Mouse (Mus musculus) limb, embryonic 11.5 days (tissue): ENCODE measurements around the gene Gm26920. TPM values are rescaled to one million over a fixed set of nuclear protein-coding genes. Genes with fewer than 3 reads are reported as not detected.

Experiments used
- ATAC-seq: fragments of 200-750 bp; cut with Nextera tagmentation; 2 replicates; pipeline ENCODE4 v1.8.0; 2017; ENCODE audit warnings: low read depth; ENCODE audit not compliant: insufficient number of reproducible peaks, low FRiP score, low TSS enrichment
- DNase-seq: peaks from one replicate; pipeline ENCODE4 v3.0.0-alpha.2; 2015; ENCODE audit warnings: low spot score
- H3K27ac ChIP-seq: fragments of 300-500 bp; sonication (generic); replicated peaks from 2 replicates; pipeline ENCODE4 v1.5.1; 2014; ENCODE audit warnings: low read depth, mild to moderate bottlenecking, low read length
- H3K27me3 ChIP-seq: fragments of 300-500 bp; sonication (generic); 2 replicates; pipeline ENCODE4 v1.6.1; 2014; ENCODE audit warnings: mild to moderate bottlenecking, low read length, mixed read lengths; ENCODE audit not compliant: control insufficient read depth, insufficient read depth
- H3K36me3 ChIP-seq: fragments of 300-500 bp; sonication (generic); 2 replicates; pipeline ENCODE4 v1.6.1; 2014; ENCODE audit warnings: mild to moderate bottlenecking, low read length, moderate library complexity, mixed read lengths; ENCODE audit not compliant: control insufficient read depth, insufficient read depth
- H3K4me1 ChIP-seq: fragments of 300-500 bp; sonication (generic); 2 replicates; pipeline ENCODE4 v1.6.1; 2014; ENCODE audit warnings: low read length, mixed read lengths; ENCODE audit not compliant: control insufficient read depth, insufficient read depth
- H3K4me2 ChIP-seq: fragments of 300-500 bp; sonication (generic); 2 replicates; pipeline ENCODE4 v1.6.1; 2014; ENCODE audit warnings: low read depth, mild to moderate bottlenecking, moderate library complexity; ENCODE audit not compliant: severe bottlenecking
- H3K4me3 ChIP-seq: fragments of 300-500 bp; sonication (generic); 2 replicates; pipeline ENCODE4 v1.5.1; 2014; ENCODE audit warnings: low read depth, low read length
- H3K9ac ChIP-seq: fragments of 300-500 bp; sonication (generic); 2 replicates; pipeline ENCODE4 v1.6.1; 2014; ENCODE audit warnings: mild to moderate bottlenecking, low read length
- H3K9me3 ChIP-seq: fragments of 300-500 bp; sonication (generic); 2 replicates; pipeline ENCODE4 v1.6.1; 2016; ENCODE audit warnings: low read length; ENCODE audit not compliant: control insufficient read depth
- WGBS: fragments of 180-500 bp; shearing (Covaris S2); extraction: QIAGEN DNeasy Blood & Tissue Kit; methylation state at CpG from one replicate; pipeline ENCODE4 v1.1.7; 2014; 5-methylcytosine and 5-hydroxymethylcytosine counted together
- microRNA-seq: library from miRNA; unstranded; fragments of <30 nt; microRNA quantifications from one replicate; pipeline ENCODE4, GENCODE M21; 2016
- polyA plus RNA-seq: library from polyadenylated mRNA; unstranded; fragments of >200 nt; fragmentation: Nextera tagmentation; extraction: Ambion mirVana; gene quantifications from 2 replicates; pipeline ENCODE4 v1.2.1, GENCODE M21; 2014

The Gm26920 gene
- polyA plus RNA-seq, 1 experiment from 2014 or later: 3.2 TPM

DNA sequence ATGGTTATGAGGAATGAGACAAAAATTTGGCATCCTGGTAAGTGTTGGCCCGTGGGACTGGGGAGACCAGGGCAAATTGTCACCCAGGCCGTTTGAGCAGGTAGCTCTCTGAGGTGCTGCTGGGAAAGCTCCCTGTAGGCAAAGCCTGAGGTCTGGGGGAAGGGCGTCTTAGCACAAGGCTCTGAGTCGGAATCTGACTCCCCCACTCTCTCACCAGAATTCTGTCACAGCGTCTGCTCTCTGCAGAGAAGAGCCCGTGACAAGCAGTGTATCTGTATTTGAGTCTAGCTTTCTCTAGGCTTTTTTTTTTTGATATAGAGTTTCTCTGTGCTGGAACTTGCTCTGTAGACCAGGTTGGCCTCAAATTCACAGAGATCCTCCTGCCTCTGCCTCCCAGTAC is 73.0 kb downstream of the Gm26920 start:
- H3K4me2 ChIP-seq: no peak overlapping the region
- ATAC-seq (no peak), DNase-seq (no peak)
- no peaks in the 10 kb centered on the region for H3K27me3 ChIP-seq
- H3K36me3 ChIP-seq: peaks cover 31% of the 10 kb centered on the region; the same call in 1 of the 2 replicates
- no peaks in the 10 kb centered on the region for H3K4me1 ChIP-seq
- 94% methylated on average over 6 of the region's 6 CpGs for WGBS
- H3K27ac ChIP-seq: no peak overlapping the region
- H3K9ac ChIP-seq: no peak overlapping the region
- H3K9me3 ChIP-seq: no peaks in the 10 kb centered on the region
- H3K4me3 ChIP-seq: no peak overlapping the region

DNA sequence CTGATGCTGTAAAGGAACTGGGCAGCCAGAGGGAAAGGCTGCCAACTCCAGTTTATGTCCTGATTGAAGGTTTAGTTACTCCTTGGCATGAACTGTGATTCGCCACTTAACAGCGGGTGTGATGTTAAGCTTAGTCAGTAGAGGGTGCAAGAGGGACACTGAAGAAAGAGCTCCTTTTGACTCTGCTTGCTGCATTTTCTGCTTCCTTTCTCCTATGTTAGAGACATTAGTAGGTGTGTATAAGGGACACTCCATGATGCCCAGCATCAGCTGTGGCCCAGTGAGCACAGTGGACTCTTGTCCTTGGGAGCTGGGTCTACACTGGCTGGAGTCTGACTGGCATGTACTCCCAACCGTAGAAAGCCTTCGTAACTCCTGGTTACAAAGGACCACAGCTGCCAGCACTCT is 77.2 kb downstream of the Gm26920 start:
- H3K36me3 ChIP-seq: peaks cover 26% of the 10 kb centered on the region; the same call in 1 of the 2 replicates
- H3K4me2 ChIP-seq: no peak overlapping the region
- peaks cover 3% of the 10 kb centered on the region; the same call in 1 of the 2 replicates for H3K4me1 ChIP-seq
- no peak overlapping the region for H3K27ac ChIP-seq
- 90% methylated on average over 4 of the region's 4 CpGs for WGBS
- H3K27me3 ChIP-seq: no peaks in the 10 kb centered on the region
- ATAC-seq (no peak), DNase-seq (peak; percentile 52)
- H3K4me3 ChIP-seq: no peak overlapping the region
- no peaks in the 10 kb centered on the region for H3K9me3 ChIP-seq
- H3K9ac ChIP-seq: no peak overlapping the region

DNA sequence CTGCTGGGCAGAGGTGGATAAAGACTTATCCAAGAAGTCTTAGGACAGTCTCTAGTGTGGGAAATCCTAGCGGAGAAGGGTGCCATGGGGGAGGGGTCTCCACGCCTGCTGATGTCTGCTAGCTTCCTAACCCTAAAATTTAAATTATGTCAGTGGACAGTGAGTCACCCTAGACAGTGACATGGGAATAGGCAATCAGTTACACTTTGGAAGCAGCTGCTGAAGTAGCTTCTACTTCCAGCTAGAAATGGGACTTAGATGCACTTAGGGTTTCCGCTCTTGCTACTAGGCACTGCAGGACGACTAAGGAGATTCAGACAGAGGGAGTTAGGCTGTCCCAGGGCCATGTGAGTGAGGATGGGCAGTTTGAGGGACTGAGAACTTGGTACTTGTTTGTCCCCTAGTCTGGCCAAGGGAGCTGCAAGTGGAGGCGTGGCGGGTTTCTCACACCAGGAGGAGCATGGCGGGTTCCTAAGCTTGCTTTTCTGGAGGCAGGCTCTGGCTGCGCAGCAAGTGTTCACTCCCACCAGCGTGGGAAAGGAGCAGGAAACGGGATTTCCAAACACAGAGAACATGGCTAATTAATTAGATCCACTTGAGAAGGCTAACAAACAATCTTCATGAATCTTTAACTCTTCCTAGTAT is 79.5 kb downstream of the Gm26920 start:
- Histone ChIP-seq H3K9me3 (no peaks in the 10 kb centered on the region), H3K27ac (no peak overlapping the region), H3K36me3 (peaks cover 17% of the 10 kb centered on the region; the same call in 1 of the 2 replicates), H3K4me3 (no peak overlapping the region), H3K9ac (no peak overlapping the region), H3K27me3 (no peaks in the 10 kb centered on the region), H3K4me2 (no peak overlapping the region), H3K4me1 (peaks cover 4% of the 10 kb centered on the region; the same call in 1 of the 2 replicates)
- WGBS: 84% methylated on average over 10 of the region's 10 CpGs
- ATAC-seq: no peak
- no peak for DNase-seq

DNA sequence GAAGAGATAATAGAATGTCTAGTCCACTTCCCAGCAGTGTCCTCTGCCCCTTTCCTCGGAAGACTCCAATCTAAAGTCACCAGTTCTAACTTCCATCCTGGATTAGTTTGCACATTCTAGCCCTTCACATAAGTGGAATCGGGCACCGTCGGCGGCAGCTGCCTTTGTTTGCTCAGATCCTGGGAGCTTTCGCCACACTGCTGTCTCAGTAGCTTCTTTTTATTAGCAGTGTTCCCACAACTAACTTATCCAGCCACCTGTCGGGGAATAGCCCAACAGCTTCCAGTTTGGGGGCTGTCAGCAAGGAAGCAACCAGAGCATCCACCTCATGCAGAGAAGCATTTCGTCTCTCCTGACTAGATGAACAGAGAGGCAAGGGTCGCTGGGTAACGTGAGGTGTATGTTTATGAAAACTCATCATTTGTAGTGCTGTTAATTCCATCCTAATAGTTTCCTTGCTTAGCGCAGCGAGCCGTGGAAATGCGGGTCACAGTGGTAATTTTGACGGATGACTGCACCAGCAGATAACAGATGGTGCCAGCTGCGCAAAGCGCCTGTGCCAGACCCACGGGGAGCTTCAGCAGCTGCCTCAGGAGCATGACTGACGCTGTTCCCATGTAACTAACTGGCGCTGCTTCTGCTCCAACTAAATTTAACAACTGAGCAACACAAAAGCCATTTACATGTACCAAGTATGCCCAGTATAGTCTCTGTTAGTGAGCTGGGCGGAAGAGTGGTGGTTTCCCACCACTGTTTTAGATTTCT is 80.7 kb downstream of the Gm26920 start:
- Histone ChIP-seq H3K27ac (no peak overlapping the region), H3K27me3 (no peaks in the 10 kb centered on the region)
- DNase-seq: no peak

DNA sequence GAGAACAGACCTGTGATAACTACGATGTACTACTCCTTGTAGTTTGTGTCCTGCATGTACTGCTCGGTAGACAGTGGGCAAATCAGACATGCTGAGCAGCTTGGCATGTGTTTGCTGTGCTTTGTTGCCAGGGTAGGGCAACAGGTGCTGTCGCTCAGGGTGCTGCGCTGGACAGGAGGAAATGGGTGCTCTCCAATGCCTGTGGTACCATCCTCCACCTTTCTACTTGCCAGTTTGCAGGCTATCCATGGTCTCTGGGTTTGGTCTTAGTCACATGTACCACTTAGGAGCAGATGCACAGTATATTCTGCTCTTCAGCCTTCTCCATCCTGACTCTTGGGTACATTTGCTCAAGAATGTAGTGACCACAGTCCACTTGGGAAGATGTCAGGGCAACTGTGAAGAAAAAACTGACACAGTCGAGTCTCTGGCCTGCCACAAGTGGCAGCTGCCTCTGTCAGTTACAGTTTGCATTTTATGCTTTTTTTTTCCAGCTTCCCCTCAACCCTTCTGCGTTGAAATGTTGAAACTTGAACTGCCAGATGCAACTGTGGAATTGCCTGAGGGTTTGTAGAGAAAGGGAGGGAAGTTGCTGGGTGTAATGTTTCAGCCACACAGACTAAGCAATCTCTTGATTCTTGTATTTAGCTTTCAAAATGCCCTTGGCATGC is 82.1 kb downstream of the Gm26920 start:
- no peak overlapping the region for H3K4me2 ChIP-seq
- 74% methylated on average over 6 of the region's 6 CpGs for WGBS
- no peak overlapping the region for H3K4me3 ChIP-seq
- no peak for DNase-seq
- peaks cover 4% of the 10 kb centered on the region; the same call in 1 of the 2 replicates for H3K4me1 ChIP-seq
- peak overlapping the region; percentile 32; the same call in 1 of the 2 replicates for H3K27ac ChIP-seq
- H3K9me3 ChIP-seq: no peaks in the 10 kb centered on the region
- H3K9ac ChIP-seq: no peak overlapping the region
- H3K36me3 ChIP-seq: peaks cover 3% of the 10 kb centered on the region; the same call in 1 of the 2 replicates
- H3K27me3 ChIP-seq: no peaks in the 10 kb centered on the region
- ATAC-seq: no peak

More for the DNA sequence above, 80.7 kb downstream of the Gm26920 start:
- WGBS: 82% methylated on average over 21 of the region's 21 CpGs
- Histone ChIP-seq H3K4me3 (no peak overlapping the region), H3K4me2 (no peak overlapping the region), H3K36me3 (peaks cover 9% of the 10 kb centered on the region; the same call in 1 of the 2 replicates), H3K9me3 (no peaks in the 10 kb centered on the region), H3K4me1 (peaks cover 4% of the 10 kb centered on the region; the same call in 1 of the 2 replicates), H3K9ac (no peak overlapping the region)
- no peak for ATAC-seq

DNA sequence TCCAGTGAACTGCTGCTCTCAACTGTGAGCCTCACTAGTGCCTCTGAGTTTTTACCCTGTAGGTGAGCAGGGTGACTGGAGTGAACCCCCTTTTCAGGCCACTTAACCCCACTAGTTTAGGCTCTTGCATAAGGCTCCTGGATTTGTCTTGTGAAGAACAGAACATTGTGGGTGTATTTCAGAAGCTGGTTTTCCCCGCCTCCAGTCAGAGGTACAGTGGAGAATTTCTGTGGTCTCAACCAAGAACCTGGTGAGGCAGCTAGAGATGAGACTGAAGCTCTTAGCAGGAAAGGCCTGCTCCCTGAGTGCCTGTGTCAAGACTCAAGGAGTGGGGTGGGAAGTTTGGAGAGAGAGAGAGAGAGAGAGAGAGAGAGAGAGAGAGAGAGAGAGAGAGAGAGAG is 82.6 kb downstream of the Gm26920 start:
- Histone ChIP-seq H3K27ac (no peak overlapping the region; the same call in 1 of the 2 replicates), H3K9me3 (no peaks in the 10 kb centered on the region), H3K27me3 (no peaks in the 10 kb centered on the region), H3K4me3 (no peak overlapping the region), H3K36me3 (peaks cover 3% of the 10 kb centered on the region; the same call in 1 of the 2 replicates), H3K4me2 (no peak overlapping the region), H3K9ac (no peak overlapping the region), H3K4me1 (peaks cover 4% of the 10 kb centered on the region; the same call in 1 of the 2 replicates)
- 92% methylated on average over 1 of the region's 1 CpGs for WGBS
- no peak for ATAC-seq
- DNase-seq: no peak

Small RNA genes lying within 50 kb of the gene (microRNA-seq; reads per million reads assigned to microRNA genes)
- gene Gm23368: not detected

Other genes with a start within 250 kb of the Gm26920 start
- 9.8 TPM in 2 replicates for gene Zfp940, start 236.7 kb downstream of the Gm26920 start, polyA plus RNA-seq
- 10.0 and 12.5 TPM in 2 replicates for gene Zfp420, start 230.4 kb downstream of the Gm26920 start, polyA plus RNA-seq
- gene Zfp27, start 183.8 kb downstream of the Gm26920 start, polyA plus RNA-seq: 12.6 and 13.5 TPM in 2 replicates
- gene Zfp383, start 182.2 kb downstream of the Gm26920 start, polyA plus RNA-seq: 7.6 and 9.0 TPM in 2 replicates
- gene Zfp74, start 136.3 kb downstream of the Gm26920 start, polyA plus RNA-seq: 16.6 and 17.0 TPM in 2 replicates
- gene Zfp568, start 106.5 kb downstream of the Gm26920 start, polyA plus RNA-seq: 25.2 and 30.5 TPM in 2 replicates
- gene Zfp14, start 39.0 kb downstream of the Gm26920 start, polyA plus RNA-seq: 3.8 and 4.0 TPM in 2 replicates
- gene Zfp82, start 17.5 kb downstream of the Gm26920 start, polyA plus RNA-seq: 4.3 and 4.7 TPM in 2 replicates
- 17.0 and 19.7 TPM in 2 replicates for gene Zfp566, start 117 bp upstream of the Gm26920 start, polyA plus RNA-seq
- gene Zfp260, start 4.4 kb upstream of the Gm26920 start, polyA plus RNA-seq: 142 and 150 TPM in 2 replicates
- 6.5 and 8.6 TPM in 2 replicates for gene Zfp382, start 31.5 kb upstream of the Gm26920 start, polyA plus RNA-seq
- 14.6 and 18.7 TPM in 2 replicates for gene Zfp146, start 79.3 kb upstream of the Gm26920 start, polyA plus RNA-seq
- gene Cox7a1, start 93.7 kb upstream of the Gm26920 start, polyA plus RNA-seq: 2.3 and 2.9 TPM in 2 replicates
- 53.1 and 53.7 TPM in 2 replicates for gene Capns1, start 108.4 kb upstream of the Gm26920 start, polyA plus RNA-seq
- gene Polr2i, start 141.5 kb upstream of the Gm26920 start, polyA plus RNA-seq: 182 and 186 TPM in 2 replicates
- 232 and 241 TPM in 2 replicates for gene Tbcb, start 141.9 kb upstream of the Gm26920 start, polyA plus RNA-seq
- gene Ovol3, start 145.3 kb upstream of the Gm26920 start, polyA plus RNA-seq: 0.27 TPM in 1 of 2 replicates, not detected in the other
- gene Thap8, start 189.7 kb upstream of the Gm26920 start, polyA plus RNA-seq: 0.16 and 0.19 TPM in 2 replicates
- 10.4 and 14.9 TPM in 2 replicates for gene Wdr62, start 190.0 kb upstream of the Gm26920 start, polyA plus RNA-seq
- gene Clip3, start 201.3 kb upstream of the Gm26920 start, polyA plus RNA-seq: 64.7 and 70.0 TPM in 2 replicates
- 93.7 and 97.6 TPM in 2 replicates for gene Alkbh6, start 218.3 kb upstream of the Gm26920 start, polyA plus RNA-seq
- gene Syne4, start 224.4 kb upstream of the Gm26920 start, polyA plus RNA-seq: 72.3 and 75.3 TPM in 2 replicates
- not detected in 2 replicates for gene E130208F15Rik, start 231.3 kb upstream of the Gm26920 start, polyA plus RNA-seq
- 21.6 TPM in 2 replicates for gene Sdhaf1, start 233.5 kb upstream of the Gm26920 start, polyA plus RNA-seq